Mouse (Mus musculus) neural tube, embryonic 14.5 days (tissue): ENCODE results near the gene Erg. TPM values are rescaled to one million over a fixed set of nuclear protein-coding genes. Genes with fewer than 3 reads are reported as not detected.

ENCODE experiments used
- ATAC-seq: fragments of 200-750 bp; cut with Nextera tagmentation; 2 replicates; pipeline ENCODE4 v1.8.0; 2017; ENCODE audit warnings: low read depth, mild to moderate bottlenecking, moderate TSS enrichment, moderate library complexity
- H3K27ac ChIP-seq: fragments of 300-500 bp; sonication (generic); 2 replicates; pipeline ENCODE4 v1.5.1; 2014; ENCODE audit warnings: low read depth, mild to moderate bottlenecking, control low read depth, low read length, moderate library complexity, mixed read lengths
- H3K27me3 ChIP-seq: fragments of 300-500 bp; sonication (generic); 2 replicates; pipeline ENCODE4 v1.6.1; 2014; ENCODE audit warnings: low read length; ENCODE audit not compliant: control insufficient read depth, insufficient read depth
- H3K36me3 ChIP-seq: fragments of 300-500 bp; sonication (generic); 2 replicates; pipeline ENCODE4 v1.6.1; 2014; ENCODE audit warnings: low read length, mixed read lengths; ENCODE audit not compliant: control insufficient read depth, insufficient read depth
- H3K4me1 ChIP-seq: fragments of 300-500 bp; sonication (generic); 2 replicates; pipeline ENCODE4 v1.6.1; 2014; ENCODE audit warnings: low read length; ENCODE audit not compliant: control insufficient read depth, insufficient read depth
- H3K4me2 ChIP-seq: fragments of 300-500 bp; sonication (generic); 2 replicates; pipeline ENCODE4 v1.6.1; 2014; ENCODE audit warnings: mild to moderate bottlenecking, low read depth, low read length, control low read depth
- H3K4me3 ChIP-seq: fragments of 300-500 bp; sonication (generic); 2 replicates; pipeline ENCODE4 v1.5.1; 2014; ENCODE audit warnings: low read depth, low read length, control low read depth, mixed read lengths
- H3K9ac ChIP-seq: fragments of 300-500 bp; sonication (generic); replicated peaks from 2 replicates; pipeline ENCODE4 v1.6.1; 2014; ENCODE audit warnings: low read depth, mild to moderate bottlenecking, control low read depth, low read length, mixed read lengths
- H3K9me3 ChIP-seq: fragments of 300-500 bp; sonication (generic); 2 replicates; pipeline ENCODE4 v1.6.1; 2016; ENCODE audit warnings: low read length; ENCODE audit not compliant: control insufficient read depth
- WGBS: fragments of 180-500 bp; shearing (Covaris S2); extraction: QIAGEN DNeasy Blood & Tissue Kit; methylation state at CpG from one replicate; pipeline ENCODE4 v1.1.7; 2014; 5-methylcytosine and 5-hydroxymethylcytosine counted together
- polyA plus RNA-seq: library from polyadenylated mRNA; unstranded; fragments of >200 nt; fragmentation: Nextera tagmentation; extraction: Ambion mirVana; gene quantifications from 2 replicates; pipeline ENCODE4 v1.2.1, GENCODE M21; 2014

The Erg gene
- polyA plus RNA-seq, 1 experiment from 2014 or later = 0.95 TPM

- 84% methylated on average over 20 of the region's 20 CpGs for WGBS
- ATAC-seq = no peak
- Histone ChIP-seq H3K4me3 (no peak overlapping the region), H3K27ac (no peak overlapping the region), H3K27me3 (no peaks in the 10 kb centered on the region), H3K9me3 (no peaks in the 10 kb centered on the region), H3K36me3 (no peaks in the 10 kb centered on the region), H3K4me2 (no peak overlapping the region), H3K4me1 (no peaks in the 10 kb centered on the region), H3K9ac (no peak overlapping the region)
Observed at GRCm38 (mm10) chr16:95611982-95612746, 25.8 kb upstream of the Erg start.

- H3K27me3 ChIP-seq = no peaks in the 10 kb centered on the region
- ATAC-seq = no peak
- H3K27ac ChIP-seq = no peak overlapping the region
- no peaks in the 10 kb centered on the region for H3K4me1 ChIP-seq
- H3K9ac ChIP-seq = no peak overlapping the region
- 72% methylated on average over 7 of the region's 7 CpGs for WGBS
- no peaks in the 10 kb centered on the region for H3K36me3 ChIP-seq
- no peaks in the 10 kb centered on the region for H3K9me3 ChIP-seq
- no peak overlapping the region for H3K4me3 ChIP-seq
- no peak overlapping the region for H3K4me2 ChIP-seq
Observed at GRCm38 (mm10) chr16:95608624-95609023, 22.2 kb upstream of the Erg start.

GRCm38 (mm10) chr16:95605304-95605703 is 18.9 kb upstream of the Erg start:
- Histone ChIP-seq H3K36me3 (no peaks in the 10 kb centered on the region), H3K4me2 (no peak overlapping the region), H3K9ac (no peak overlapping the region), H3K4me1 (no peaks in the 10 kb centered on the region), H3K9me3 (no peaks in the 10 kb centered on the region), H3K4me3 (no peak overlapping the region), H3K27me3 (no peaks in the 10 kb centered on the region), H3K27ac (no peak overlapping the region)
- WGBS = 23% methylated on average over 7 of the region's 7 CpGs
- no peak for ATAC-seq

GRCm38 (mm10) chr16:95602504-95602903 is 16.1 kb upstream of the Erg start:
- Histone ChIP-seq H3K27ac (no peak overlapping the region), H3K4me3 (no peak overlapping the region), H3K36me3 (no peaks in the 10 kb centered on the region), H3K4me2 (no peak overlapping the region), H3K4me1 (no peaks in the 10 kb centered on the region), H3K9ac (no peak overlapping the region), H3K9me3 (no peaks in the 10 kb centered on the region), H3K27me3 (no peaks in the 10 kb centered on the region)
- ATAC-seq = no peak
- WGBS = 36% methylated on average over 5 of the region's 5 CpGs

- 22% methylated on average over 4 of the region's 4 CpGs for WGBS
- H3K4me2 ChIP-seq = no peak overlapping the region
- H3K4me3 ChIP-seq = no peak overlapping the region
- H3K27ac ChIP-seq = no peak overlapping the region
- H3K9ac ChIP-seq = no peak overlapping the region
- H3K27me3 ChIP-seq = no peaks in the 10 kb centered on the region
- no peak for ATAC-seq
- no peaks in the 10 kb centered on the region for H3K9me3 ChIP-seq
- no peaks in the 10 kb centered on the region for H3K36me3 ChIP-seq
- H3K4me1 ChIP-seq = no peaks in the 10 kb centered on the region
Observed at GRCm38 (mm10) chr16:95601807-95602206, 15.4 kb upstream of the Erg start.

GRCm38 (mm10) chr16:95601219-95601580 is 14.8 kb upstream of the Erg start:
- Histone ChIP-seq H3K9me3 (no peaks in the 10 kb centered on the region), H3K4me2 (peak overlapping the region; percentile 23; the same call in 1 of the 2 replicates), H3K27me3 (no peaks in the 10 kb centered on the region), H3K27ac (no peak overlapping the region), H3K4me3 (no peak overlapping the region), H3K9ac (no peak overlapping the region), H3K36me3 (no peaks in the 10 kb centered on the region), H3K4me1 (no peaks in the 10 kb centered on the region)
- 70% methylated on average over 4 of the region's 4 CpGs for WGBS
- 0 out of 2 replicates have a peak, but pooled peaks have one; percentile 28 for ATAC-seq

DNA sequence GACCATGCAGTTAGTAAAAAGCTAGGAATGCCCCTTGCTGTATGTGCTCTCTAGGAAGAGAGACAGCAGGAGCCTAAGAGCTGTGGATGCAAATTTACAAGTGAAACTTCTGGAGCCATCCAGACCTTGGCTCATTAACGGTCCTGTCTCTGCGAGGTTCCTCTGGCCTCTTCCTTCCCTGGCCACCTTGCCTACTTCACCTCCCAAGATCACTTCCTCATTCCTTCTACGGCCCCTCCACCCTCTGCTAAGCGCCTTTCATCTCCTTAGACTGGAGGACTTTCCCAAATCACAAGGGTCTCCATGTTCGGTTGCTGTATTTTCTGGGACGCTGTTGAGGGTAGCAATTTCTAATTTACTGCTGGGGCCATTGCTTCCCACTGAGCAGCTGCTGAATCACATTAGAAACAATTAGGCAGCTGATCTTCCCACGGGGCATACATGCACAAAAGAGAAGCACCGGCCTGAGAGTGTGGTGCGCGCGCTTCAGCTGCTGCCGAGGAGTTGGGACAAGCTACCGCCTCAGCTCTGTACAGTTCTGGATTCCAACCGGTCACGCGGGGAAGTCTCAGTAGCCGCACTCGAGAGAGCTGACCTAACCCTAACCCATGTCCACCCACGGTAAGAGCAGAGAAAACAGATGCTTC is 14.3 kb upstream of the Erg start:
- Histone ChIP-seq H3K9ac (no peak overlapping the region), H3K4me1 (no peaks in the 10 kb centered on the region), H3K27me3 (no peaks in the 10 kb centered on the region), H3K4me3 (no peak overlapping the region), H3K4me2 (peak overlapping the region; percentile 23; the same call in 1 of the 2 replicates), H3K9me3 (no peaks in the 10 kb centered on the region), H3K27ac (peak overlapping the region; percentile 22; the same call in 1 of the 2 replicates), H3K36me3 (no peaks in the 10 kb centered on the region)
- 32% methylated on average over 19 of the region's 19 CpGs for WGBS
- ATAC-seq = peak; percentile 70; the same call in 1 of the 2 replicates

DNA sequence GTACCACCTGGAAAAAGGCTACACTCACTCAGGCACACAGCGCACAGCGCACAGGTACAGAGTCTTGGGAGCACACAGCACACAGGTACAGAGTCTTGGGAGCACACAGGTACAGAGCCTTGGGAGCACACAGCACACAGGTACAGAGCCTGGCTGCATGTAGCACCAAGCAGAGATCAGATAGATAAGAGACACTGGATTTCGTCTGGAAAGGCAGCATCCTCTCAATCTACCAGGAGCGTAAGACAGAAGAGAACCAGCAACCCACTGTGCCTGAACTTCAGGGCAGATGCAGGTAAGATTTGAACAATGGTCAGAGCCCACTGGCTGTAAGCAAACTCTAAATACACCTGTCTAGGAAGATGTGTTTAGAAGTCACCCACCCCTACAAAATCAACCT is 12.5 kb upstream of the Erg start:
- H3K4me2 ChIP-seq = no peak overlapping the region
- no peaks in the 10 kb centered on the region for H3K27me3 ChIP-seq
- H3K36me3 ChIP-seq = no peaks in the 10 kb centered on the region
- no peak overlapping the region for H3K4me3 ChIP-seq
- H3K9me3 ChIP-seq = no peaks in the 10 kb centered on the region
- H3K4me1 ChIP-seq = no peaks in the 10 kb centered on the region
- no peak overlapping the region for H3K27ac ChIP-seq
- WGBS = 98% methylated on average over 4 of the region's 4 CpGs
- no peak overlapping the region for H3K9ac ChIP-seq
- no peak for ATAC-seq

GRCm38 (mm10) chr16:95597578-95597951 is 11.2 kb upstream of the Erg start:
- no peaks in the 10 kb centered on the region for H3K27me3 ChIP-seq
- H3K9ac ChIP-seq = no peak overlapping the region
- no peak overlapping the region for H3K27ac ChIP-seq
- H3K9me3 ChIP-seq = no peaks in the 10 kb centered on the region
- H3K4me2 ChIP-seq = no peak overlapping the region
- H3K36me3 ChIP-seq = no peaks in the 10 kb centered on the region
- H3K4me1 ChIP-seq = no peaks in the 10 kb centered on the region
- peak; percentile 65 for ATAC-seq
- WGBS = 51% methylated on average over 7 of the region's 7 CpGs
- H3K4me3 ChIP-seq = no peak overlapping the region
